Mouse (Mus musculus): ENCODE data around the gene Arl8b. TPM values are rescaled to one million over a fixed set of nuclear protein-coding genes. Genes with fewer than 3 reads are reported as not detected.

Arl8b gene
- polyA plus RNA-seq, 2 experiments = 28.0 to 76.5 TPM

DNA sequence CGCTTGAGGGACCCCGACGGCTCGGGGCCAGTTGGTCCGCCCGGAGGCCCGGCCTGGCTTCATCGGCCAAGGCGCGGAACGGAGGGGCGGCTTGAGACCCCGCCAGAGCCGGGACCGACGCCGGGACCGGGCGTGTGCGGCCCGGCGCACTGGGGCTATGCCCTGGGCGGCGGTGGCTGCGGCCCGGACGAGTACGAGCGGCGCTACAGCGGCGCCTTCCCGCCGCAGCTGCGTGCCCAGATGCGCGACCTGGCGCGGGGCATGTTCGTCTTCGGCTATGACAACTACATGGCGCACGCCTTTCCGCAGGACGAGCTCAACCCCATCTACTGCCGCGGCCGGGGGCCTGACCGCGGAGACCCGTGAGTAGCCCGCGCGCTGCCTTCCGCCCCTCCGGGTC is 46.0 kb downstream of the Arl8b start:
- Histone ChIP-seq H3K27ac (replicated peaks; ENCODE audit: low read depth, low read length) (peak overlapping the region; percentile 80), H3K4me2 (replicated peaks; ENCODE audit: low read depth, low read length, severe bottlenecking) (peak overlapping the region; percentile 83), H3K4me3 (replicated peaks; ENCODE audit: low read length) (peak overlapping the region; percentile 91), H3K9me3 (ENCODE audit: control insufficient read depth, low read length) (no peaks in the 10 kb centered on the region), H3K4me1 (ENCODE audit: control insufficient read depth, insufficient read depth, low read length) (peaks cover 9% of the 10 kb centered on the region), H3K27me3 (ENCODE audit: control insufficient read depth, insufficient read depth, low read length) (no peaks in the 10 kb centered on the region), H3K36me3 (ENCODE audit: control insufficient read depth, insufficient read depth, low read length) (no peaks in the 10 kb centered on the region), H3K9ac (ENCODE audit: low read depth, low read length, severe bottlenecking) (peak overlapping the region; percentile 93)
- ATAC-seq (ENCODE audit: low FRiP score, low read depth) (peak; percentile 21; the same call in 1 of the 2 replicates), DNase-seq (ENCODE audit: low spot score) (no peak)
- 1% methylated on average over 44 of the region's 56 CpGs for WGBS
- no peak for TF ChIP-seq POLR2A (IDR thresholded peaks at IDR 0.05; ENCODE audit: borderline replicate concordance, extremely low read depth, insufficient read depth, insufficient read length)

DNA sequence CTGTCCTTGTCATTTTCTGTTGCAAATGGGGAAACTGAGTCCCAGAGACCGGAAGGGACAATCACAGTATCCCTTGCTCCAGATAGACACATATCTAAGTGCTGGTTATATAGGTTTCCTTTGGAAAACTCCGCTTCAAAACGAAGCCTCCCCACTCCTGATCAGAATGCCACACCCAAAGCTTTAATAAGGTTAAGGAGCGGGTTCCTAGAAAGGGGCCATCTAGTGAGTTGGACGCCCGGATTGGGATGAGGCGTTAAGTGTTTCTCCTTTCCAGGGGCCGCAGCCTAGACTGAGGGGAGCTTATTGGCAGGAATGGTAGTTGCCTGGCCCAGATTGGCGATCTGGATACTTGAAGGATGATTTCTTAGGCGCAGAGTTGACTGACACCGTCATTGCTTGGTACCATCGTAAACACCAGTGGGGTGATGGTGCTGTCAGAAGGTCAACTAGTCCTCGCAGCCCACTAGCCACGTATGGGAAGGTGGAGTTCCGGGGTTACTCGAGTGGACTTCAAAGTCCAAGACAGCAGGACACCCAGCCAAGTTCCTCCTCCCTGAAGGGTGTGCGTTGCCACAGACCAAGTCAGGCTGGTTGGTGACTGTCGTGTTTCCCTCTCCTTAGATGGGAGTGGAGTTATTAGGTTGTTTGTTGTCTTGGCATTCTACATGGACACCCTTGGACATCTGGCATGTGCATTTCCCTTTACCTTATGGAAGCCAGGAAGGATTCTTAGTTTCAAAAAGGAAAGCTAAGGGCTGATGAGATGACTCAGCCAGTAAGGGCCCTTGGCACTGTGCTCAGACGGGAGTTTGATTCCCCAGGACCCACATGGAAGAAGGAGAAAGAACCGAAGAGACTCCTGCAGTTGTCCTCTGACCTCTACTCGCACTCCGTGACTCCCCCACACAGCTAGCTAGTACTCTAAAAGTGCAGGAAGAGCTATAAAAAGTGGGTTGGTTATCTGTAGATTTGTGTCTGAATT is 46.8 kb downstream of the Arl8b start:
- Histone ChIP-seq H3K27me3 (ENCODE audit: control insufficient read depth, insufficient read depth, low read length) (no peaks in the 10 kb centered on the region), H3K9me3 (ENCODE audit: control insufficient read depth, low read length) (no peaks in the 10 kb centered on the region), H3K4me1 (ENCODE audit: control insufficient read depth, insufficient read depth, low read length) (peaks cover 9% of the 10 kb centered on the region), H3K9ac (ENCODE audit: low read depth, low read length, severe bottlenecking) (peak overlapping the region; percentile 93), H3K4me3 (replicated peaks; ENCODE audit: low read length) (peak overlapping the region; percentile 91), H3K4me2 (replicated peaks; ENCODE audit: low read depth, low read length, severe bottlenecking) (peak overlapping the region; percentile 83), H3K27ac (replicated peaks; ENCODE audit: low read depth, low read length) (no peak overlapping the region), H3K36me3 (ENCODE audit: control insufficient read depth, insufficient read depth, low read length) (no peaks in the 10 kb centered on the region)
- no peak for ATAC-seq (ENCODE audit: low FRiP score, low read depth)
- DNase-seq (ENCODE audit: low spot score) = no peak
- whole genome bisulfite sequencing = 13% methylated on average over 22 of the region's 22 CpGs
- no peak for TF ChIP-seq POLR2A (IDR thresholded peaks at IDR 0.05; ENCODE audit: borderline replicate concordance, extremely low read depth, insufficient read depth, insufficient read length)

DNA sequence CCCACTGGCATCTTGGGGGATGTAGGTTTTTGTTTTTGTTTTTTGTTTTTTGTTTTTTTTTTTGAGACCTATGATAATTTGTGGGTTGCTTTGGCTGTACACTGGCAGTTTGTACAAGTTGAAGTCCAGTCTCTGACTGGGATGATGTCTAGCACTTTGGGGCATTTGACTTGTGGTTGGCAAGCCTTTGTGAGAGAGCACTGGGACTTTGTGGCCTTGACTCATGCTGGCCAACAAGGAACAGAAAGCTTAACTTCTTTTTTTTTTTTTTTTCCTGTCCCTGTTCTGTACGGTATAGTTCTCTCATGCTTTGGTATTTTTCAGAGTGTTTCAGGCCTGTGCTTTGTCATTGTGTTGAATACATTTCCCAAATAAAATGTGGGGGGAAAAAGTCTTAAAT is 49.3 kb downstream of the Arl8b start:
- H3K36me3 ChIP-seq (ENCODE audit: control insufficient read depth, insufficient read depth, low read length) = peaks cover under 1% of the 10 kb centered on the region; the same call in 1 of the 2 replicates
- TF ChIP-seq POLR2A (IDR thresholded peaks at IDR 0.05; ENCODE audit: borderline replicate concordance, extremely low read depth, insufficient read depth, insufficient read length) = no peak
- H3K4me3 ChIP-seq (replicated peaks; ENCODE audit: low read length) = no peak overlapping the region
- no peak overlapping the region for H3K4me2 ChIP-seq (replicated peaks; ENCODE audit: low read depth, low read length, severe bottlenecking)
- DNase-seq (ENCODE audit: low spot score) (no peak), ATAC-seq (ENCODE audit: low FRiP score, low read depth) (no peak)
- no peaks in the 10 kb centered on the region for H3K27me3 ChIP-seq (ENCODE audit: control insufficient read depth, insufficient read depth, low read length)
- 78% methylated on average over 1 of the region's 1 CpGs for WGBS
- no peak overlapping the region for H3K27ac ChIP-seq (replicated peaks; ENCODE audit: low read depth, low read length)
- peaks cover 9% of the 10 kb centered on the region for H3K4me1 ChIP-seq (ENCODE audit: control insufficient read depth, insufficient read depth, low read length)
- no peaks in the 10 kb centered on the region for H3K9me3 ChIP-seq (ENCODE audit: control insufficient read depth, low read length)
- no peak overlapping the region for H3K9ac ChIP-seq (ENCODE audit: low read depth, low read length, severe bottlenecking)

DNA sequence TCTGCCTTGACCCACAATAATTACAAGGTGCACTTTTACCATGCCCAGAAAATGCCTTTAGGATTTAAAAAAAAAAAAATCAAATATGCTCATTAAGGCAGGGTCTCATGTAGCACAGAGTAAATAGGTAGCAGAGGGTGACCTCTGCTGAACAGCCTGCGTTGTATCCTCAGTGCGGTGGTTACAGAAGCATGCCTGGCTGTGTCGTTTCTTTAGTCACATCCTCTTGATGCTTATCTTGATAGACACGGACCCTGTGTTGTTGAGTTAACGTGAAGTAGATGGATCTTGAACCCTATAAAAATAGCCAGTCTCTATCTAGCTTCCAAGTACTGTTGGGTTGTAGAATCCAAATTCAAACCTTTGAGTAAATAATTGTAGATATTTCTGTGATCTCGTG is 50.1 kb downstream of the Arl8b start:
- WGBS = 80% methylated on average over 6 of the region's 6 CpGs
- Histone ChIP-seq H3K4me1 (ENCODE audit: control insufficient read depth, insufficient read depth, low read length) (peaks cover 9% of the 10 kb centered on the region), H3K9me3 (ENCODE audit: control insufficient read depth, low read length) (no peaks in the 10 kb centered on the region), H3K4me2 (replicated peaks; ENCODE audit: low read depth, low read length, severe bottlenecking) (no peak overlapping the region), H3K36me3 (ENCODE audit: control insufficient read depth, insufficient read depth, low read length) (peaks cover 8% of the 10 kb centered on the region), H3K27me3 (ENCODE audit: control insufficient read depth, insufficient read depth, low read length) (no peaks in the 10 kb centered on the region), H3K4me3 (replicated peaks; ENCODE audit: low read length) (no peak overlapping the region), H3K27ac (replicated peaks; ENCODE audit: low read depth, low read length) (no peak overlapping the region), H3K9ac (ENCODE audit: low read depth, low read length, severe bottlenecking) (no peak overlapping the region)
- ATAC-seq (ENCODE audit: low FRiP score, low read depth) = no peak
- DNase-seq (ENCODE audit: low spot score) = no peak
- no peak for TF ChIP-seq POLR2A (IDR thresholded peaks at IDR 0.05; ENCODE audit: borderline replicate concordance, extremely low read depth, insufficient read depth, insufficient read length)

DNA sequence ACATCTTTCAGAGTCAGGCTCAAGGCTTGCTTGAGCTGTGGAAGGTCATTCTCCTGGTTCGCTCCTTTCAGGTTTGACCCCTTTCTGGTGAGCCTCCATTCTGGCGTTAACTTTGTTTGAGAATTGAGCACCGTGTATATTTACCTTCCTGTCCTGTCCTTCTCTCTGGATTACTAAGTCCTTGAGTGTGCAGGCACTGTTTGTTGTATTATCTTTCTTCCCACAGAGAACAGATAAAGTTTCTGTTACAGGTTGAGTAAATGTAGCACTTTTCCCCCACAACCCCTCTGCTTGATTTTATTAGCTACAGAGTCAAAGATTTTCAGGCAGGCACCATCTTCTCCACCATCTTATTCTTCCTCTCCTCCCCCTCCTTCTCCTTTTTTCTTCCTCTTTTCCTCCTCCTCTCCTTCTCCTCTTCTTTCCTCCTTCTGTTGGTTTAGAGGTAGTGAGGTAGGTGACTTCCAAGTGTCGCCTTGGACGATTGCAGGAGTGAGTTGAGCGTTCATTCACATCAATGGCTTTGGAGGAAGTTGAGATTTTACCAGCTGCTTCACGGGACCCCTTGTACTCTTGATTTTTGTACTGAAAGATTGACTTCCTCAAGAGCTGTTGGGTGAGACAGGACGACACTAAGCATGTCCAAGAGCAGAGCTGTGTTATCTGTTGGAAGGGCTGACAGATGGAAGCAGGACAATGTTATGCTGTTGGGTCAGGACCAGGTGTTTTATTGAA is 51.2 kb downstream of the Arl8b start:
- DNase-seq (ENCODE audit: low spot score) (no peak), ATAC-seq (ENCODE audit: low FRiP score, low read depth) (no peak)
- WGBS = 89% methylated on average over 8 of the region's 8 CpGs
- no peak overlapping the region for H3K9ac ChIP-seq (ENCODE audit: low read depth, low read length, severe bottlenecking)
- no peak overlapping the region for H3K27ac ChIP-seq (replicated peaks; ENCODE audit: low read depth, low read length)
- H3K4me3 ChIP-seq (replicated peaks; ENCODE audit: low read length) = no peak overlapping the region
- TF ChIP-seq POLR2A (IDR thresholded peaks at IDR 0.05; ENCODE audit: borderline replicate concordance, extremely low read depth, insufficient read depth, insufficient read length) = no peak
- no peak overlapping the region for H3K4me2 ChIP-seq (replicated peaks; ENCODE audit: low read depth, low read length, severe bottlenecking)
- H3K4me1 ChIP-seq (ENCODE audit: control insufficient read depth, insufficient read depth, low read length) = peaks cover 9% of the 10 kb centered on the region
- no peaks in the 10 kb centered on the region for H3K27me3 ChIP-seq (ENCODE audit: control insufficient read depth, insufficient read depth, low read length)
- H3K36me3 ChIP-seq (ENCODE audit: control insufficient read depth, insufficient read depth, low read length) = peaks cover 14% of the 10 kb centered on the region
- no peaks in the 10 kb centered on the region for H3K9me3 ChIP-seq (ENCODE audit: control insufficient read depth, low read length)
